Mouse (Mus musculus): ENCODE measurements around the gene Rcsd1. TPM values are rescaled to one million over a fixed set of nuclear protein-coding genes. Genes with fewer than 3 reads are reported as not detected.

Rcsd1 gene
- polyA plus RNA-seq, 1 experiment = 4.8 TPM

- peak overlapping the region; percentile 75 for H3K27ac ChIP-seq (replicated peaks; ENCODE audit: low read depth, low read length)
- H3K4me1 ChIP-seq (ENCODE audit: control insufficient read depth, insufficient read depth, insufficient read length, low read length) = peaks cover 24% of the 10 kb centered on the region
- H3K4me3 ChIP-seq (ENCODE audit: insufficient read depth, low read depth, low read length) = no peak overlapping the region
Observed at GRCm38 (mm10) chr1:165617166-165617891, 92.2 kb downstream of the Rcsd1 start.

- H3K27ac ChIP-seq (replicated peaks; ENCODE audit: low read depth, low read length) = peak overlapping the region; percentile 70
- no peak overlapping the region for H3K4me3 ChIP-seq (ENCODE audit: insufficient read depth, low read depth, low read length)
- peaks cover 24% of the 10 kb centered on the region for H3K4me1 ChIP-seq (ENCODE audit: control insufficient read depth, insufficient read depth, insufficient read length, low read length)
Observed at GRCm38 (mm10) chr1:165616652-165617051, 92.9 kb downstream of the Rcsd1 start.

GRCm38 (mm10) chr1:165614793-165615192 is 94.8 kb downstream of the Rcsd1 start:
- Histone ChIP-seq H3K27ac (replicated peaks; ENCODE audit: low read depth, low read length) (no peak overlapping the region), H3K4me1 (ENCODE audit: control insufficient read depth, insufficient read depth, insufficient read length, low read length) (peaks cover 24% of the 10 kb centered on the region), H3K4me3 (ENCODE audit: insufficient read depth, low read depth, low read length) (no peak overlapping the region)

- Histone ChIP-seq H3K4me1 (ENCODE audit: control insufficient read depth, insufficient read depth, insufficient read length, low read length) (peaks cover 22% of the 10 kb centered on the region), H3K27ac (replicated peaks; ENCODE audit: low read depth, low read length) (no peak overlapping the region)
Observed at GRCm38 (mm10) chr1:165613926-165614325, 95.6 kb downstream of the Rcsd1 start.

GRCm38 (mm10) chr1:165612714-165613113 is 96.8 kb downstream of the Rcsd1 start:
- Histone ChIP-seq H3K27ac (replicated peaks; ENCODE audit: low read depth, low read length) (no peak overlapping the region; the same call in 1 of the 2 replicates), H3K4me1 (ENCODE audit: control insufficient read depth, insufficient read depth, insufficient read length, low read length) (peaks cover 20% of the 10 kb centered on the region; the same call in 1 of the 2 replicates), H3K4me3 (ENCODE audit: insufficient read depth, low read depth, low read length) (no peak overlapping the region)

More at GRCm38 (mm10) chr1:165613926-165614325, 95.6 kb downstream of the Rcsd1 start:
- H3K4me3 ChIP-seq (ENCODE audit: insufficient read depth, low read depth, low read length) = no peak overlapping the region

- Histone ChIP-seq H3K4me3 (ENCODE audit: insufficient read depth, low read depth, low read length) (no peak overlapping the region), H3K27ac (replicated peaks; ENCODE audit: low read depth, low read length) (peak overlapping the region; percentile 7; the same call in 1 of the 2 replicates), H3K4me1 (ENCODE audit: control insufficient read depth, insufficient read depth, insufficient read length, low read length) (peaks cover 10% of the 10 kb centered on the region; the same call in 1 of the 2 replicates)
Observed at GRCm38 (mm10) chr1:165610321-165610999, 99.1 kb downstream of the Rcsd1 start.

GRCm38 (mm10) chr1:165609495-165610320 is 99.8 kb downstream of the Rcsd1 start:
- peaks cover 10% of the 10 kb centered on the region; the same call in 1 of the 2 replicates for H3K4me1 ChIP-seq (ENCODE audit: control insufficient read depth, insufficient read depth, insufficient read length, low read length)
- H3K4me3 ChIP-seq (ENCODE audit: insufficient read depth, low read depth, low read length) = no peak overlapping the region
- H3K27ac ChIP-seq (replicated peaks; ENCODE audit: low read depth, low read length) = no peak overlapping the region

- H3K27ac ChIP-seq (replicated peaks; ENCODE audit: low read depth, low read length) = no peak overlapping the region
- no peak overlapping the region for H3K4me3 ChIP-seq (ENCODE audit: insufficient read depth, low read depth, low read length)
- peaks cover 10% of the 10 kb centered on the region; the same call in 1 of the 2 replicates for H3K4me1 ChIP-seq (ENCODE audit: control insufficient read depth, insufficient read depth, insufficient read length, low read length)
Observed at GRCm38 (mm10) chr1:165608904-165609303, 100.7 kb downstream of the Rcsd1 start.

GRCm38 (mm10) chr1:165605774-165606173 is 103.8 kb downstream of the Rcsd1 start:
- Histone ChIP-seq H3K4me1 (ENCODE audit: control insufficient read depth, insufficient read depth, insufficient read length, low read length) (0 out of 2 replicates have a peak, but pooled peaks cover 2% of the 10 kb centered on the region), H3K4me3 (ENCODE audit: insufficient read depth, low read depth, low read length) (no peak overlapping the region), H3K27ac (replicated peaks; ENCODE audit: low read depth, low read length) (no peak overlapping the region)

- H3K4me1 ChIP-seq (ENCODE audit: control insufficient read depth, insufficient read depth, insufficient read length, low read length) = 0 out of 2 replicates have a peak, but pooled peaks cover 2% of the 10 kb centered on the region
- no peak overlapping the region for H3K27ac ChIP-seq (replicated peaks; ENCODE audit: low read depth, low read length)
- no peak overlapping the region for H3K4me3 ChIP-seq (ENCODE audit: insufficient read depth, low read depth, low read length)
Observed at GRCm38 (mm10) chr1:165605108-165605507, 104.4 kb downstream of the Rcsd1 start.

GRCm38 (mm10) chr1:165604203-165604602 is 105.4 kb downstream of the Rcsd1 start:
- H3K4me1 ChIP-seq (ENCODE audit: control insufficient read depth, insufficient read depth, insufficient read length, low read length) = no peaks in the 10 kb centered on the region
- H3K4me3 ChIP-seq (ENCODE audit: insufficient read depth, low read depth, low read length) = no peak overlapping the region
- H3K27ac ChIP-seq (replicated peaks; ENCODE audit: low read depth, low read length) = no peak overlapping the region

- Histone ChIP-seq H3K4me3 (ENCODE audit: insufficient read depth, low read depth, low read length) (no peak overlapping the region), H3K27ac (replicated peaks; ENCODE audit: low read depth, low read length) (no peak overlapping the region), H3K4me1 (ENCODE audit: control insufficient read depth, insufficient read depth, insufficient read length, low read length) (no peaks in the 10 kb centered on the region)
Observed at GRCm38 (mm10) chr1:165603218-165603617, 106.3 kb downstream of the Rcsd1 start.

- no peak overlapping the region for H3K4me3 ChIP-seq (ENCODE audit: insufficient read depth, low read depth, low read length)
Observed at GRCm38 (mm10) chr1:165601775-165602280, 107.7 kb downstream of the Rcsd1 start.

More at GRCm38 (mm10) chr1:165601775-165602280, 107.7 kb downstream of the Rcsd1 start:
- no peak overlapping the region for H3K27ac ChIP-seq (replicated peaks; ENCODE audit: low read depth, low read length)
- no peaks in the 10 kb centered on the region for H3K4me1 ChIP-seq (ENCODE audit: control insufficient read depth, insufficient read depth, insufficient read length, low read length)

Measured in brown adipose tissue, adult 24 weeks (tissue).